Mouse (Mus musculus): Measurements from ENCODE around the gene Alb.

DNA sequence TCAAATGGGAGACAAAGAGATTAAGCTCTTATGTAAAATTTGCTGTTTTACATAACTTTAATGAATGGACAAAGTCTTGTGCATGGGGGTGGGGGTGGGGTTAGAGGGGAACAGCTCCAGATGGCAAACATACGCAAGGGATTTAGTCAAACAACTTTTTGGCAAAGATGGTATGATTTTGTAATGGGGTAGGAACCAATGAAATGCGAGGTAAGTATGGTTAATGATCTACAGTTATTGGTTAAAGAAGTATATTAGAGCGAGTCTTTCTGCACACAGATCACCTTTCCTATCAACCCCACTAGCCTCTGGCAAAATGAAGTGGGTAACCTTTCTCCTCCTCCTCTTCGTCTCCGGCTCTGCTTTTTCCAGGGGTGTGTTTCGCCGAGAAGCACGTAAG, at the start of gene Alb:
- no peak for TF ChIP-seq CTCF (IDR thresholded peaks at IDR 0.05; ENCODE audit: control insufficient read depth, insufficient read depth, insufficient replicate concordance, low read depth, low read length)
- TF ChIP-seq POLR2A (IDR thresholded peaks at IDR 0.05; ENCODE audit: control insufficient read depth, low read depth, low read length), result no peak

Data from testis, adult 2 months (tissue).